Mouse (Mus musculus): ENCODE results near the gene Apba2. TPM values are rescaled to one million over a fixed set of nuclear protein-coding genes. Genes with fewer than 3 reads are reported as not detected.

The Apba2 gene
- polyA plus RNA-seq, 1 experiment from 2014 or later = 169 TPM

GRCm38 (mm10) chr7:64792031-64792430 is 290.5 kb downstream of the Apba2 start:
- WGBS = 53% methylated on average over 8 of the region's 8 CpGs
- H3K4me3 ChIP-seq (replicated peaks; ENCODE audit: low read length) = no peak overlapping the region
- no peaks in the 10 kb centered on the region for H3K36me3 ChIP-seq (replicated peaks; ENCODE audit: control insufficient read depth, insufficient read depth)
- H3K27me3 ChIP-seq (ENCODE audit: control insufficient read depth, insufficient read depth, low read length) = no peaks in the 10 kb centered on the region
- no peak overlapping the region for H3K9ac ChIP-seq
- H3K4me2 ChIP-seq (replicated peaks) = no peak overlapping the region
- no peaks in the 10 kb centered on the region for H3K9me3 ChIP-seq (ENCODE audit: control insufficient read depth, low read length)
- no peak overlapping the region for H3K27ac ChIP-seq
- no peaks in the 10 kb centered on the region for H3K4me1 ChIP-seq (replicated peaks; ENCODE audit: control insufficient read depth, insufficient read depth, low read length)
- DNase-seq (ENCODE audit: low spot score) = no peak
- no peak for ATAC-seq (ENCODE audit: low FRiP score)

- 81% methylated on average over 6 of the region's 6 CpGs for WGBS
Observed at GRCm38 (mm10) chr7:64795554-64795953, 294.0 kb downstream of the Apba2 start.

More at GRCm38 (mm10) chr7:64795554-64795953, 294.0 kb downstream of the Apba2 start:
- Histone ChIP-seq H3K4me2 (replicated peaks) (no peak overlapping the region), H3K9ac (no peak overlapping the region), H3K4me1 (replicated peaks; ENCODE audit: control insufficient read depth, insufficient read depth, low read length) (no peaks in the 10 kb centered on the region), H3K9me3 (ENCODE audit: control insufficient read depth, low read length) (no peaks in the 10 kb centered on the region), H3K27ac (no peak overlapping the region), H3K36me3 (replicated peaks; ENCODE audit: control insufficient read depth, insufficient read depth) (no peaks in the 10 kb centered on the region), H3K27me3 (ENCODE audit: control insufficient read depth, insufficient read depth, low read length) (no peaks in the 10 kb centered on the region), H3K4me3 (replicated peaks; ENCODE audit: low read length) (no peak overlapping the region)
- ATAC-seq (ENCODE audit: low FRiP score) (no peak), DNase-seq (ENCODE audit: low spot score) (no peak)

Other genes with a start within 250 kb of the Apba2 start
- 15.0 and 15.4 TPM in 2 replicates for gene Mtmr10, start 214.1 kb upstream of the Apba2 start, polyA plus RNA-seq (2014; fragmentation: Nextera tagmentation; extraction: Ambion mirVana)
- gene Fan1, start 127.6 kb upstream of the Apba2 start, polyA plus RNA-seq (2014; fragmentation: Nextera tagmentation; extraction: Ambion mirVana) = 3.5 and 5.0 TPM in 2 replicates
- 20.2 and 22.5 TPM in 2 replicates for gene Mphosph10, start 109.4 kb upstream of the Apba2 start, polyA plus RNA-seq (2014; fragmentation: Nextera tagmentation; extraction: Ambion mirVana)
- 47.3 and 58.9 TPM in 2 replicates for gene Mcee, start 109.1 kb upstream of the Apba2 start, polyA plus RNA-seq (2014; fragmentation: Nextera tagmentation; extraction: Ambion mirVana)